Mouse (Mus musculus) urinary bladder, postnatal 36 days (tissue): ENCODE data around the gene Pmvk.

Experiments
- DNase-seq, 2 experiments: peaks; one replicate each; pipeline ENCODE4 v3.0.0; 2022; ENCODE audit warnings: low spot score in 2 of 2, mixed read lengths in 1 of 2

The Pmvk gene

GRCm38 (mm10) chr3:89481488-89481887 is 27.1 kb downstream of the Pmvk start:
- DNase-seq = no peak

DNA sequence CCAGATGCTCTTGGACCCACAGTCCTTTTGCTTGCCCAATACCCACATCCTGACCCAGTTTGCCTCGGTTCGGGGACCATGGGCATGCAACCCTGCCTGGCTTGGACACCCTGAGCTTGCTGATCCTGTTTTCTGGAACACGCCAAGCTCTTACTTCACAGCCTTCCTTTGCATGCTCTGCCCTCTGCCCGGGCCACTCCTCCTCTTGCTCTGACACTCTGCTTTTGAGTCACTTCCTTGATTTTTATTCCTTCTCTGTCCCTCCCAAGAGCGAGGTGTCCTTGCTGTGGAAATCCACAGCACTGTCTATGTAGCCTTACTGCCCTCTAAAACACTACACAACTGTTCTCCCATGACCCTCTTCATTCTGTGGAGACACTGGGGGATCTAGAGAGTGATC is 27.9 kb downstream of the Pmvk start:
- peak in 1 of 2 experiments; percentile 25 for DNase-seq

- DNase-seq = peak; percentile 70 to 83
Measured at GRCm38 (mm10) chr3:89484766-89485524, 30.6 kb downstream of the Pmvk start.

DNA sequence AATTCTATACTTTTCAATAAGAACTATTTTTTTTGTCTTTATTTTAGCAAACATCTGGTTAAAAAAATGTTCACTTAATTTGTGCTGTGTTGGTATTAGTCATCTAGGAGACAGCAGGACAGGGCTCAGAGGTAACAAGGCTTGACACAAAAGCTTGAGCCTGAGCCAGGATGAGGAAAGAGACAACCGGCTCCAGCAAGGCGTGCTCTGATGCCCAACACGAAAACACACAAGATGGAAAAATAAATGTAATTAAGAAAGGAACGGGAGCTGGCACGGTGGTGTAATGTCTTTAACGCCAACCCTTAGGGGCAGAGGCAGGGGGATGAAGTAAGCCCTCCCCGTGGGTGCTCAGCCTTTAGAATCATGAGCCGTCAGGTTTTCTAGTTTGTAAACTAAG is 31.8 kb downstream of the Pmvk start:
- no peak for DNase-seq

GRCm38 (mm10) chr3:89486916-89487702 is 32.8 kb downstream of the Pmvk start:
- DNase-seq = no peak

- DNase-seq = no peak
Measured at GRCm38 (mm10) chr3:89490790-89491189, 36.4 kb downstream of the Pmvk start.

GRCm38 (mm10) chr3:89491559-89491958 is 37.2 kb downstream of the Pmvk start:
- DNase-seq = no peak

- no peak for DNase-seq
Measured at GRCm38 (mm10) chr3:89492701-89493151, 38.4 kb downstream of the Pmvk start.

GRCm38 (mm10) chr3:89494630-89495029 is 40.3 kb downstream of the Pmvk start:
- no peak for DNase-seq

DNA sequence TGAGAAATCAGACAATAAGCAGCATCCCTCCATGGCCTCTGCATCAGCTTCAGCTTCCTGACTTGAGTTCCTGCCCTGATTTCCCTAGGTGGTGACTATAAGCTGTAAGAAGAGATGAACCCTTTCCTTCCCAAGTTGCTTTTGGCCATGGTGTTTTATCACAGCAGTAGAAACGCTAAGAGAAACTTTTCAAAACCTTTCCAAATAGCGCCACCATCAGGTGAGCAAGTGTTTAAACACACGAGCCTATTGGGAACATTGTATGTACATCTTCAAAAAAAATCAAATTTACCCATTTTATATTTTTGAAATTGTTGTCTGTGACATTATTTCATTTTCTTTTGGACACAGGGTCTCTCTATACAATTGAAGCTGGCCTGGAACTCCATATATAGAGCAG is 42.0 kb downstream of the Pmvk start:
- DNase-seq = no peak

DNA sequence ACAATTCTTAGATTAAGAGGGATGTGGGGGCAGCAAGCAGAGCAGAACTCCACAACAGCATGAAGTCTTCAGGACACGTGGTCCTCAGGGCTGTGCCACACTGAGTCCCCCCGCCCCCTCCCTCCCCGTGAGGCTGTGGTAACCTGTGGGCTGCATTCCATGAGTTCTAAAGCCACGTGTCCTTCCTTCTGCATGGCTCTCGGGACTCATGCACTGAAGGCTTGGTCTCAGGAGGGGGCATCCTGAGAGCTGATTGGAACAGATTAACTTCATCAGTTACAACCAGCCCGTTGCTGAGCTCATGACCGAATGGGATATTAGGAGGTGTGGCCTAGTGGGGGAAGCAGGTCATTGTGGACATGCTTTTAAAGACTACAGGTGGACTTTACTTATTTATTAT is 45.4 kb downstream of the Pmvk start:
- no peak for DNase-seq

DNA sequence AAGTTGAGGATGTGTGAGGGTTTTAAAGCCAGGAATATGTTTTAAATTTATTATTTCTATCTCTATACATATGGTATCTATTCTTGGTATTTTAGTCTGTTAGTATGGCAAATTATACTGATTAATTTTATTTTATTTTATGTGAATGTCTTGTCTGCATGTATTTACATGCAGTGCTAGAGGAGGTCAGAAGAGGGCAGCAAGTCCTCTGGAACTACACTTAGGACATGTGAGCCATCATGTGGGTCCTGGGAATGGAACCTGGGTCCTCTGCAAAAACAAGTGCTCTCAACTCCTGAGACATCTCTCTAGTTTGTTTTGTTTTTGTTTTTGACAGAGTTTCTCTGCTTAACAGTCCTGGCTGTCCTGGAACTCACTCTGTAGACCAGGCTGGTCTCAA is 47.1 kb downstream of the Pmvk start:
- no peak for DNase-seq

- DNase-seq = no peak
Measured at GRCm38 (mm10) chr3:89502551-89502950, 48.2 kb downstream of the Pmvk start.

DNA sequence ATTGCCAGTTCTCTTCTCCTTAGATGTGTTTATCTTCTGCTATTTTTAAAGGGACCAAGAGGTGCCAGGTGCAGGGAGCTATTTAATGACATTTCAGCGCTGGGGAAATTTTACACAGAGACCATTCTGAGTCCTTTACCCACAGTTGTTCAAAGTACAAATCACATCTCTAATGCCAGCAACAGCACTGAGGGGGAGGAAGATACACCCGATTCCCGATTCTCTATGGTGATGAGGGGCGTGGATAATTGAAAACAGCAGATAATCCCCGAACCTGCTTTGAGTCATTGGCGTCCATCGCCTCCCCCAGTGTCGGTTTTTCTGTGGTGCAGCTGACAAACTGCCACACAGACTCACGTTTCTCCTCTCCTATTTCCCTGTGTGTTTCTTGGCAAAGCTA is 53.7 kb downstream of the Pmvk start:
- no peak for DNase-seq

GRCm38 (mm10) chr3:89510979-89511378 is 56.6 kb downstream of the Pmvk start:
- DNase-seq = peak in 1 of 2 experiments; percentile 25

- DNase-seq = no peak
Measured at GRCm38 (mm10) chr3:89511400-89511799, 57.1 kb downstream of the Pmvk start.

- DNase-seq = no peak
Measured at GRCm38 (mm10) chr3:89512225-89512624, 57.9 kb downstream of the Pmvk start.

GRCm38 (mm10) chr3:89515444-89515843 is 61.1 kb downstream of the Pmvk start:
- no peak for DNase-seq

- DNase-seq = no peak
Measured at GRCm38 (mm10) chr3:89516321-89516720, 62.0 kb downstream of the Pmvk start.
